Mouse (Mus musculus) spleen, adult 2 months (tissue): ENCODE results near the gene Unc93a2.
"Not testable (repeated sequence)": the region's sequence is repeated elsewhere in the genome, so short reads cannot be mapped to it uniquely, and the experiment has no call there.

Experiments used
- CTCF ChIP-seq: fragments of 200-500 bp; IDR thresholded peaks from 2 replicates; pipeline ENCODE4 v1.5.1; 2011; ENCODE audit warnings: mild to moderate bottlenecking, inconsistent platforms; ENCODE audit not compliant: insufficient read depth, insufficient read length, insufficient replicate concordance; ENCODE audit errors: extremely low read depth
- POLR2A ChIP-seq: fragments of 200-500 bp; IDR thresholded peaks from 2 replicates; pipeline ENCODE4 v1.6.1; 2011; ENCODE audit warnings: low read depth, low read length, inconsistent platforms

- TF ChIP-seq CTCF, POLR2A: not testable (repeated sequence)
Measured at GRCm38 (mm10) chr17:7399770-7400169, 14.5 kb upstream of the Unc93a2 start.
